Mouse (Mus musculus): ENCODE measurements at regions not wholly inside any gene's neighbourhood (a gene's known extent, or its start where the extent isn't known, plus 50 kb on each side); places are given as distances from the start of the nearest gene placed in this dataset.

GRCm38 (mm10) chr11:55974224-55974875 is 66.5 kb downstream of the Nmur2 start:
- no peak for TF ChIP-seq POLR2A (IDR thresholded peaks at IDR 0.05; ENCODE audit: extremely low read depth, insufficient read depth, low read length)
- no peak for TF ChIP-seq CTCF (IDR thresholded peaks at IDR 0.05; ENCODE audit: extremely low read depth, insufficient read depth, low read length)

All from cortical plate, adult 2 months (tissue).